Mouse (Mus musculus) heart, embryonic 16.5 days (tissue): ENCODE measurements around the gene Hdac4. TPM values are rescaled to one million over a fixed set of nuclear protein-coding genes. Genes with fewer than 3 reads are reported as not detected.

Experiments
- ATAC-seq: fragments of 200-750 bp; cut with Nextera tagmentation; replicated peaks from 2 replicates; pipeline ENCODE4 v1.8.0; 2017; ENCODE audit warnings: moderate number of reproducible peaks; ENCODE audit not compliant: insufficient read depth, low FRiP score; ENCODE audit errors: extremely low read depth
- H3K27ac ChIP-seq: fragments of 300-500 bp; sonication (generic); 2 replicates; pipeline ENCODE4 v1.5.1; 2014; ENCODE audit warnings: mild to moderate bottlenecking, low read length, control low read depth, moderate library complexity
- H3K27me3 ChIP-seq: fragments of 300-500 bp; sonication (generic); 2 replicates; pipeline ENCODE4 v1.6.1; 2014; ENCODE audit warnings: low read length, mixed read lengths; ENCODE audit not compliant: control insufficient read depth, insufficient read depth
- H3K36me3 ChIP-seq: fragments of 300-500 bp; sonication (generic); 2 replicates; pipeline ENCODE4 v1.6.1; 2014; ENCODE audit not compliant: control insufficient read depth, insufficient read depth
- H3K4me1 ChIP-seq: fragments of 300-500 bp; sonication (generic); 2 replicates; pipeline ENCODE4 v1.6.1; 2014; ENCODE audit warnings: low read length, mixed read lengths; ENCODE audit not compliant: control insufficient read depth, insufficient read depth
- H3K4me2 ChIP-seq: fragments of 300-500 bp; sonication (generic); 2 replicates; pipeline ENCODE4 v1.6.1; 2014; ENCODE audit warnings: low read depth, mild to moderate bottlenecking, control low read depth, low read length
- H3K4me3 ChIP-seq: fragments of 300-500 bp; sonication (generic); 2 replicates; pipeline ENCODE4 v1.5.1; 2014; ENCODE audit warnings: mild to moderate bottlenecking, control low read depth, low read length
- H3K9ac ChIP-seq: fragments of 300-500 bp; sonication (generic); 2 replicates; pipeline ENCODE4 v1.6.1; 2014; ENCODE audit warnings: low read length, control low read depth
- H3K9me3 ChIP-seq: fragments of 300-500 bp; sonication (generic); replicated peaks from 2 replicates; pipeline ENCODE4 v1.6.1; 2016; ENCODE audit warnings: low read length; ENCODE audit not compliant: control insufficient read depth
- WGBS: fragments of 180-500 bp; shearing (Covaris S2); extraction: QIAGEN DNeasy Blood & Tissue Kit; methylation state at CpG from one replicate; pipeline ENCODE4 v1.1.7; 2014; 5-methylcytosine and 5-hydroxymethylcytosine counted together
- polyA plus RNA-seq: library from polyadenylated mRNA; unstranded; fragments of >200 nt; fragmentation: Nextera tagmentation; extraction: Ambion mirVana; gene quantifications from 2 replicates; pipeline ENCODE4 v1.2.1, GENCODE M21; 2015

The Hdac4 gene
- polyA plus RNA-seq, 1 experiment from 2014 or later, result 18.1 TPM

DNA sequence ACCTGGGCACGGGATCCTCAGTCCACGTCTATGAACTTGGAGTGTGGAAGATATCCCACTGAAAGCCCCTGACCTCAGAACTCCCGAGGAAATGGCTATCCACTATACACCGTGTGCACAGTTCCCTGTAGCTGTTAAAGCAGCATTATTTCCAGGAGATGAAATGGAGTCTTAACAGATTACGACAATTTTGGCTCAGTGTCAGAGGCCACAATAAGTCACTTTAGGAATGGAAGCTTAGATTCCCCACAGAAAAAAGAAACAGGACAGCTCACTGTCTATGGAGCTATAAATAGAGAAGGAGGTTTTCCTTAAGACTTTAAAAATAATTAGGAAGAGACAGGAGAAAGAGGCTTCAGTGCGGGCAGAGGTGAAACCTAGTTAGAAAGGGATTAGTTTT is 120.2 kb downstream of the Hdac4 start:
- Histone ChIP-seq H3K4me3 (no peak overlapping the region), H3K4me1 (peaks cover 16% of the 10 kb centered on the region), H3K27ac (no peak overlapping the region), H3K4me2 (no peak overlapping the region), H3K27me3 (no peaks in the 10 kb centered on the region), H3K9ac (no peak overlapping the region), H3K9me3 (no peaks in the 10 kb centered on the region), H3K36me3 (no peaks in the 10 kb centered on the region)
- 54% methylated on average over 6 of the region's 6 CpGs for WGBS
- ATAC-seq, result 0 out of 2 replicates have a peak, but pooled peaks have one; percentile 38

- Histone ChIP-seq H3K4me3 (no peak overlapping the region), H3K4me2 (no peak overlapping the region), H3K27ac (no peak overlapping the region), H3K4me1 (peaks cover 13% of the 10 kb centered on the region), H3K9me3 (no peaks in the 10 kb centered on the region), H3K36me3 (no peaks in the 10 kb centered on the region), H3K27me3 (no peaks in the 10 kb centered on the region), H3K9ac (no peak overlapping the region)
- WGBS, result 84% methylated on average over 3 of the region's 3 CpGs
- no peak for ATAC-seq
Measured at GRCm38 (mm10) chr1:92074655-92075054, 120.8 kb downstream of the Hdac4 start.

DNA sequence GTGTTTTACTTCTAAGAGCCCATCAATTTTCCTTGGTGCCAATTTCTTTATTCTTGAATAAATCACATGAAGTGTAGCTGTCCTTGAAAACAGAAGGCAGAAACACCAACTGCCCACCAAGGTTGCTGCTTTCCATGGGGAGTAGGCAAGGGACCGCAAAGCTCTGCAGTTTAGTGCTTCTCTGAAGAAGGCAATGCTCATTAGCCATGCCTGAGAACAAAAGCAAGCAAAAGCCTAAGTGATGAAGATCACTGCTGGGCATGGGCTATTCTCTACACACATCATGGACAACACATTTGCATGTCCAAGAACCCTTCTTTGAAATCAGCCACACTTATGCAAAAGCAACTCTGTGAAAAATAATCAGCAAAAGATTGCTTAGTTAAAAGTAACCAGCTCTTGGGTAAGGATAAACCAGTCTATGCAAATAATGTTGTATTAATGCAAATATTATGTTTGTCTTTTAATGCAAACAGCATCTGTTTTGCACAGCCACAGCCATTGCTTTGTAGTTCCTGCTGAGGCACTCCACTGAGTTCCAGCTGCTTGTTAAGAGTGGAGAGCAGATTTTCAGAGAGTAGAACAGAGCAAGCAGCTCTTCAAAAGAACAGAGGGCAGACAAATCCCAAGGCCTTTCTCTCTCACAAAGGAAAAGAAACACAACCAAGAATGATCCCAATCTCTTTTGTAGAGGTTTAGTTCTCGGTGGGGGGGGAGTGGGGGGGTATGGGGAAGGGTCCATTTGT is 125.4 kb downstream of the Hdac4 start:
- no peaks in the 10 kb centered on the region for H3K36me3 ChIP-seq
- H3K27me3 ChIP-seq, result no peaks in the 10 kb centered on the region
- ATAC-seq, result no peak
- no peak overlapping the region for H3K27ac ChIP-seq
- H3K9me3 ChIP-seq, result no peaks in the 10 kb centered on the region
- H3K9ac ChIP-seq, result no peak overlapping the region
- no peak overlapping the region for H3K4me3 ChIP-seq
- 77% methylated on average over 2 of the region's 2 CpGs for WGBS
- H3K4me2 ChIP-seq, result no peak overlapping the region
- peaks cover 2% of the 10 kb centered on the region for H3K4me1 ChIP-seq

DNA sequence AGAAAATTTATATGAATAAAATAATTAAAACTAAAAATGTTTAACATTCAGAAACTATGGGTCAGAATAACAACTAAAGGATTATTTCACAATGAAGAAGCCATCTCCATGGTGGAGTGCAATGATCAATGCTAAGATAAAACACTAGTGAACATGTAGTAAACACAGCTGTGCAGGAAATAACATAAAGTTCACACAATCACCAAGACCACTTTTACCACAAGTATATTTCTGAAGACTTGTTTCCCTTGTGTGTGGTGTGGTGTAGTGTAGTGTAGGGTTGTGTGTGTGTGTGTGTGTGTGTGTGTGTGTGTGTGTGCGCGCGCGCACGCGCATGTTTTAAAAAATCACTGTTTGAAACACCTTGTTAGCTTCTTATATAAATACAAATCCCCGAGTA is 126.0 kb downstream of the Hdac4 start:
- no peaks in the 10 kb centered on the region for H3K36me3 ChIP-seq
- 96% methylated on average over 7 of the region's 7 CpGs for whole genome bisulfite sequencing
- no peaks in the 10 kb centered on the region for H3K9me3 ChIP-seq
- no peaks in the 10 kb centered on the region for H3K27me3 ChIP-seq
- no peaks in the 10 kb centered on the region for H3K4me1 ChIP-seq
- H3K27ac ChIP-seq, result no peak overlapping the region
- no peak overlapping the region for H3K9ac ChIP-seq
- no peak overlapping the region for H3K4me3 ChIP-seq
- no peak overlapping the region for H3K4me2 ChIP-seq
- ATAC-seq, result no peak

DNA sequence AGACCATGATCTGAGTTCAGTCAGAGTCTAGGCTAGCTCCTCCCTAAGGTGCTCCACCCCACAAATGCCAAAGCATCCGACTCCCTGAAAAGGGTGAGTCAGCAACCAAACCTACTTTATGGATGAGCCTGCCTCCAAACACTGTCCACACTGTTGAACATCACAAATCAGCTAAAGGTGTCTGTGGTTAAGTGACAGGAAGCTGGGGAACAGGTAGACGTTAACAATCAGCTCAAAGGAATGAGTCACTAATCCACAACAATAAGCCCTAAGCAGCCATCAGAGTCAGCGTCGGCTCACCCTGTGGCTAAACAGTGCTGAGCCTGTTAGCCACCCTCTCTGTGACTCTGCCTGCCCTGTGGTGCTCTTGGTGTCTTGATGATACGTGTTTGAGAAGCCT is 131.2 kb downstream of the Hdac4 start:
- 75% methylated on average over 5 of the region's 5 CpGs for WGBS
- H3K36me3 ChIP-seq, result no peaks in the 10 kb centered on the region
- no peak overlapping the region for H3K27ac ChIP-seq
- H3K4me2 ChIP-seq, result no peak overlapping the region
- no peaks in the 10 kb centered on the region for H3K27me3 ChIP-seq
- no peaks in the 10 kb centered on the region for H3K4me1 ChIP-seq
- H3K9me3 ChIP-seq, result no peaks in the 10 kb centered on the region
- ATAC-seq, result no peak
- H3K4me3 ChIP-seq, result no peak overlapping the region
- no peak overlapping the region for H3K9ac ChIP-seq

GRCm38 (mm10) chr1:92063271-92063670 is 132.2 kb downstream of the Hdac4 start:
- ATAC-seq, result no peak
- WGBS, result 96% methylated on average over 3 of the region's 3 CpGs
- no peak overlapping the region for H3K27ac ChIP-seq

GRCm38 (mm10) chr1:92061198-92062073 is 134.1 kb downstream of the Hdac4 start:
- WGBS, result 77% methylated on average over 8 of the region's 8 CpGs
- H3K4me3 ChIP-seq, result no peak overlapping the region
- H3K9ac ChIP-seq, result no peak overlapping the region
- no peak overlapping the region for H3K4me2 ChIP-seq
- peaks cover 2% of the 10 kb centered on the region; the same call in 1 of the 2 replicates for H3K4me1 ChIP-seq
- no peaks in the 10 kb centered on the region for H3K27me3 ChIP-seq
- no peak overlapping the region for H3K27ac ChIP-seq
- no peak for ATAC-seq
- H3K9me3 ChIP-seq, result no peaks in the 10 kb centered on the region
- H3K36me3 ChIP-seq, result no peaks in the 10 kb centered on the region

More at GRCm38 (mm10) chr1:92063271-92063670, 132.2 kb downstream of the Hdac4 start:
- H3K9ac ChIP-seq, result no peak overlapping the region
- no peaks in the 10 kb centered on the region for H3K9me3 ChIP-seq
- H3K36me3 ChIP-seq, result no peaks in the 10 kb centered on the region
- H3K4me3 ChIP-seq, result no peak overlapping the region
- H3K4me1 ChIP-seq, result no peaks in the 10 kb centered on the region
- no peak overlapping the region for H3K4me2 ChIP-seq
- H3K27me3 ChIP-seq, result no peaks in the 10 kb centered on the region

- no peak overlapping the region for H3K9ac ChIP-seq
- peaks cover 10% of the 10 kb centered on the region for H3K4me1 ChIP-seq
- H3K4me3 ChIP-seq, result no peak overlapping the region
- no peaks in the 10 kb centered on the region for H3K9me3 ChIP-seq
- ATAC-seq, result no peak
- H3K36me3 ChIP-seq, result no peaks in the 10 kb centered on the region
- H3K4me2 ChIP-seq, result no peak overlapping the region
- H3K27ac ChIP-seq, result no peak overlapping the region
- 48% methylated on average over 4 of the region's 4 CpGs for WGBS
- H3K27me3 ChIP-seq, result no peaks in the 10 kb centered on the region
Measured at GRCm38 (mm10) chr1:92060532-92061064, 134.9 kb downstream of the Hdac4 start.

DNA sequence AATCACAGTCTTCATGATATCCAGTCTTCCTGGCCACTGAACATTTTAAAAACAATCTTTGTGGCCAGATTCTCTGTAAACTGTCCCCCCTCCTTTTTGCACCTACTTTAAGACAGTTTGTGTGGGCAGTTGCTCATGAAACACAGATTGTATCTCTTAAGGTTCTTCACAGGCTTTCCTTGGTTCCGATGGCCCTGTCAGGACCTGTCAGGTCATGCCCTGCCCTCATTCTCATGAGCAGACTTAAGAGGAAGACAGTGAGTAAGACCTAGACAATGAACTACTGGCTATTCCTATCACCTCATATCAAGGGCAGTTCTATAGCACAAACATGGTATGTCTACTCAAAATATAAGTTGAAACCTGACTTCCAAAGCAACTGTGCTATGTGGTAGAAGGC is 135.9 kb downstream of the Hdac4 start:
- Histone ChIP-seq H3K4me2 (no peak overlapping the region), H3K9me3 (no peaks in the 10 kb centered on the region), H3K27me3 (no peaks in the 10 kb centered on the region), H3K27ac (no peak overlapping the region), H3K9ac (no peak overlapping the region), H3K36me3 (no peaks in the 10 kb centered on the region), H3K4me3 (no peak overlapping the region), H3K4me1 (peaks cover 17% of the 10 kb centered on the region)
- ATAC-seq, result no peak
- WGBS, result 90% methylated on average over 1 of the region's 1 CpGs
